Mouse (Mus musculus): Measurements from ENCODE around the gene Agpat1.

Gene Agpat1

GRCm38 (mm10) chr17:34592581-34593549, 11.2 kb upstream of the Agpat1 start:
- H3K4me1 ChIP-seq (replicated peaks; ENCODE audit: low read depth, low read length): peaks cover 87% of the 10 kb centered on the region
- peaks cover 3% of the 10 kb centered on the region; the same call in 1 of the 2 replicates for H3K27me3 ChIP-seq (ENCODE audit: insufficient read depth, low read length)
- peaks cover 25% of the 10 kb centered on the region for H3K36me3 ChIP-seq (ENCODE audit: insufficient read depth, low read length)
- H3K9me3 ChIP-seq (ENCODE audit: low read length): no peaks in the 10 kb centered on the region
- TF ChIP-seq POU5F1 (IDR thresholded peaks at IDR 0.05; ENCODE audit: borderline replicate concordance, low read length): no peak
- no peak for TF ChIP-seq CTCF (conservative IDR thresholded peaks at IDR 0.05; ENCODE audit: low read length)
- TF ChIP-seq NANOG (IDR thresholded peaks at IDR 0.05; ENCODE audit: borderline replicate concordance, low read length): no peak
- H3K4me3 ChIP-seq (replicated peaks; ENCODE audit: low read length): peak overlapping the region; percentile 81

- TF ChIP-seq POU5F1 (IDR thresholded peaks at IDR 0.05; ENCODE audit: borderline replicate concordance, low read length) (no peak), CTCF (conservative IDR thresholded peaks at IDR 0.05; ENCODE audit: low read length) (no peak), NANOG (IDR thresholded peaks at IDR 0.05; ENCODE audit: borderline replicate concordance, low read length) (no peak)
- H3K9me3 ChIP-seq (ENCODE audit: low read length): no peaks in the 10 kb centered on the region
- peaks cover 25% of the 10 kb centered on the region for H3K36me3 ChIP-seq (ENCODE audit: insufficient read depth, low read length)
- peaks cover 3% of the 10 kb centered on the region; the same call in 1 of the 2 replicates for H3K27me3 ChIP-seq (ENCODE audit: insufficient read depth, low read length)
- peaks cover 86% of the 10 kb centered on the region for H3K4me1 ChIP-seq (replicated peaks; ENCODE audit: low read depth, low read length)
- peak overlapping the region; percentile 81 for H3K4me3 ChIP-seq (replicated peaks; ENCODE audit: low read length)
Observed at GRCm38 (mm10) chr17:34593752-34594525, 10.1 kb upstream of the Agpat1 start.

- Histone ChIP-seq H3K27me3 (ENCODE audit: insufficient read depth, low read length) (peaks cover 3% of the 10 kb centered on the region; the same call in 1 of the 2 replicates), H3K4me3 (replicated peaks; ENCODE audit: low read length) (no peak overlapping the region), H3K9me3 (ENCODE audit: low read length) (no peaks in the 10 kb centered on the region), H3K4me1 (replicated peaks; ENCODE audit: low read depth, low read length) (peaks cover 84% of the 10 kb centered on the region), H3K36me3 (ENCODE audit: insufficient read depth, low read length) (peaks cover 39% of the 10 kb centered on the region)
- TF ChIP-seq POU5F1 (IDR thresholded peaks at IDR 0.05; ENCODE audit: borderline replicate concordance, low read length) (no peak), NANOG (IDR thresholded peaks at IDR 0.05; ENCODE audit: borderline replicate concordance, low read length) (no peak), CTCF (conservative IDR thresholded peaks at IDR 0.05; ENCODE audit: low read length) (no peak)
Observed at GRCm38 (mm10) chr17:34596098-34596497, 8.0 kb upstream of the Agpat1 start.

GRCm38 (mm10) chr17:34597566-34598095, 6.4 kb upstream of the Agpat1 start, which contains the start of gene Ager:
Ager (plus strand) TSS chr17:34597862.
- TF ChIP-seq CTCF (conservative IDR thresholded peaks at IDR 0.05; ENCODE audit: low read length): no peak
- no peak for TF ChIP-seq NANOG (IDR thresholded peaks at IDR 0.05; ENCODE audit: borderline replicate concordance, low read length)
- TF ChIP-seq POU5F1 (IDR thresholded peaks at IDR 0.05; ENCODE audit: borderline replicate concordance, low read length): no peak
- H3K9me3 ChIP-seq (ENCODE audit: low read length): no peaks in the 10 kb centered on the region
- H3K27me3 ChIP-seq (ENCODE audit: insufficient read depth, low read length): peaks cover 3% of the 10 kb centered on the region; the same call in 1 of the 2 replicates
- no peak within 1 kb of the TSS for H3K4me3 ChIP-seq (replicated peaks; ENCODE audit: low read length)
- H3K4me1 ChIP-seq (replicated peaks; ENCODE audit: low read depth, low read length): peaks cover 87% of the 10 kb centered on the region
- peaks cover 51% of the 10 kb centered on the region for H3K36me3 ChIP-seq (ENCODE audit: insufficient read depth, low read length)

GRCm38 (mm10) chr17:34599891-34600290, 4.2 kb upstream of the Agpat1 start:
- Histone ChIP-seq H3K36me3 (ENCODE audit: insufficient read depth, low read length) (peaks cover 42% of the 10 kb centered on the region), H3K4me3 (replicated peaks; ENCODE audit: low read length) (no peak overlapping the region), H3K27me3 (ENCODE audit: insufficient read depth, low read length) (no peaks in the 10 kb centered on the region), H3K4me1 (replicated peaks; ENCODE audit: low read depth, low read length) (peaks cover 74% of the 10 kb centered on the region), H3K9me3 (ENCODE audit: low read length) (no peaks in the 10 kb centered on the region)
- TF ChIP-seq CTCF (conservative IDR thresholded peaks at IDR 0.05; ENCODE audit: low read length): no peak
- no peak for TF ChIP-seq POU5F1 (IDR thresholded peaks at IDR 0.05; ENCODE audit: borderline replicate concordance, low read length)
- no peak for TF ChIP-seq NANOG (IDR thresholded peaks at IDR 0.05; ENCODE audit: borderline replicate concordance, low read length)

GRCm38 (mm10) chr17:34601796-34602195, 2.3 kb upstream of the Agpat1 start:
- Histone ChIP-seq H3K36me3 (ENCODE audit: insufficient read depth, low read length) (peaks cover 28% of the 10 kb centered on the region), H3K4me3 (replicated peaks; ENCODE audit: low read length) (no peak overlapping the region), H3K27me3 (ENCODE audit: insufficient read depth, low read length) (no peaks in the 10 kb centered on the region), H3K9me3 (ENCODE audit: low read length) (no peaks in the 10 kb centered on the region), H3K4me1 (replicated peaks; ENCODE audit: low read depth, low read length) (peaks cover 66% of the 10 kb centered on the region)
- TF ChIP-seq NANOG (IDR thresholded peaks at IDR 0.05; ENCODE audit: borderline replicate concordance, low read length) (no peak), POU5F1 (IDR thresholded peaks at IDR 0.05; ENCODE audit: borderline replicate concordance, low read length) (no peak), CTCF (conservative IDR thresholded peaks at IDR 0.05; ENCODE audit: low read length) (no peak)

GRCm38 (mm10) chr17:34603375-34604060, 544 bp upstream of the Agpat1 start, which contains the start of gene Rnf5:
Rnf5 (minus strand) TSS chr17:34603690.
- TF ChIP-seq POU5F1 (IDR thresholded peaks at IDR 0.05; ENCODE audit: borderline replicate concordance, low read length): no peak
- peak; percentile 19; the same call in 1 of the 2 replicates for TF ChIP-seq NANOG (IDR thresholded peaks at IDR 0.05; ENCODE audit: borderline replicate concordance, low read length)
- no peaks in the 10 kb centered on the region for H3K27me3 ChIP-seq (ENCODE audit: insufficient read depth, low read length)
- peak within 1 kb of the TSS; percentile 91 for H3K4me3 ChIP-seq (replicated peaks; ENCODE audit: low read length)
- no peaks in the 10 kb centered on the region for H3K9me3 ChIP-seq (ENCODE audit: low read length)
- peaks cover 69% of the 10 kb centered on the region for H3K4me1 ChIP-seq (replicated peaks; ENCODE audit: low read depth, low read length)
- H3K36me3 ChIP-seq (ENCODE audit: insufficient read depth, low read length): peaks cover 41% of the 10 kb centered on the region

All from E14TG2a.4 (cell line).